Mouse (Mus musculus) limb, embryonic 14.5 days (tissue): ENCODE data around the gene Bloc1s5. TPM values are rescaled to one million over a fixed set of nuclear protein-coding genes. Genes with fewer than 3 reads are reported as not detected.
"Not testable (repeated sequence)": the region's sequence is repeated elsewhere in the genome, so short reads cannot be mapped to it uniquely, and the experiment has no call there.

Experiments used
- ATAC-seq: fragments of 200-750 bp; cut with Nextera tagmentation; 2 replicates; pipeline ENCODE4 v1.8.0; 2017; ENCODE audit warnings: low read depth, moderate number of reproducible peaks, moderate TSS enrichment; ENCODE audit not compliant: low FRiP score
- DNase-seq: peaks from one replicate; pipeline ENCODE4 v3.0.0-alpha.2; 2015; ENCODE audit warnings: low spot score
- H3K27ac ChIP-seq: fragments of 300-500 bp; sonication (generic); replicated peaks from 2 replicates; pipeline ENCODE4 v1.5.1; 2014; ENCODE audit warnings: low read depth, mild to moderate bottlenecking, low read length, moderate library complexity, mixed read lengths
- H3K27me3 ChIP-seq: fragments of 300-500 bp; sonication (generic); 2 replicates; pipeline ENCODE4 v1.6.1; 2014; ENCODE audit warnings: low read length, mixed read lengths; ENCODE audit not compliant: control insufficient read depth, insufficient read depth
- H3K36me3 ChIP-seq: fragments of 300-500 bp; sonication (generic); 2 replicates; pipeline ENCODE4 v1.6.1; 2014; ENCODE audit warnings: mild to moderate bottlenecking, low read length, moderate library complexity, mixed read lengths; ENCODE audit not compliant: control insufficient read depth, insufficient read depth
- H3K4me1 ChIP-seq: fragments of 300-500 bp; sonication (generic); 2 replicates; pipeline ENCODE4 v1.6.1; 2014; ENCODE audit warnings: antibody characterized with exemption, low read length, mixed read lengths; ENCODE audit not compliant: control insufficient read depth, insufficient read depth
- H3K4me2 ChIP-seq: fragments of 300-500 bp; sonication (generic); replicated peaks from 2 replicates; pipeline ENCODE4 v1.6.1; 2014; ENCODE audit warnings: low read depth, mild to moderate bottlenecking, low read length, moderate library complexity; ENCODE audit not compliant: severe bottlenecking
- H3K4me3 ChIP-seq: fragments of 300-500 bp; sonication (generic); replicated peaks from 2 replicates; pipeline ENCODE4 v1.5.1; 2014; ENCODE audit warnings: low read length
- H3K9ac ChIP-seq: fragments of 300-500 bp; sonication (generic); 2 replicates; pipeline ENCODE4 v1.6.1; 2014; ENCODE audit warnings: mild to moderate bottlenecking, low read depth, low read length, moderate library complexity; ENCODE audit not compliant: severe bottlenecking
- H3K9me3 ChIP-seq: fragments of 300-500 bp; sonication (generic); 2 replicates; pipeline ENCODE4 v1.6.1; 2016; ENCODE audit warnings: low read length; ENCODE audit not compliant: control insufficient read depth
- POLR2A ChIP-seq: fragments of 200-500 bp; IDR thresholded peaks from 2 replicates; pipeline ENCODE4 v1.8.0; 2012; ENCODE audit warnings: inconsistent platforms, mild to moderate bottlenecking, moderate library complexity, borderline replicate concordance; ENCODE audit not compliant: insufficient read depth, insufficient read length; ENCODE audit errors: extremely low read depth
- WGBS: fragments of 180-500 bp; shearing (Covaris S2); extraction: QIAGEN DNeasy Blood & Tissue Kit; methylation state at CpG from one replicate; pipeline ENCODE4 v1.1.7; 2014; 5-methylcytosine and 5-hydroxymethylcytosine counted together
- polyA plus RNA-seq, 2 experiments: library from polyadenylated mRNA; depleted of rRNA in 1 of 2; stranded (reverse) in 1 of 2; unstranded in 1 of 2; fragments of >200 nt; fragmentation: Nextera tagmentation in 1 of 2; extraction: Ambion mirVana in 1 of 2; gene quantifications; 2 replicates each; pipeline versions ENCODE4 v1.2.1 to v1.2.3; 2012 to 2014

Bloc1s5 gene
- polyA plus RNA-seq, 2 experiments: 6.8 to 19.2 TPM

DNA sequence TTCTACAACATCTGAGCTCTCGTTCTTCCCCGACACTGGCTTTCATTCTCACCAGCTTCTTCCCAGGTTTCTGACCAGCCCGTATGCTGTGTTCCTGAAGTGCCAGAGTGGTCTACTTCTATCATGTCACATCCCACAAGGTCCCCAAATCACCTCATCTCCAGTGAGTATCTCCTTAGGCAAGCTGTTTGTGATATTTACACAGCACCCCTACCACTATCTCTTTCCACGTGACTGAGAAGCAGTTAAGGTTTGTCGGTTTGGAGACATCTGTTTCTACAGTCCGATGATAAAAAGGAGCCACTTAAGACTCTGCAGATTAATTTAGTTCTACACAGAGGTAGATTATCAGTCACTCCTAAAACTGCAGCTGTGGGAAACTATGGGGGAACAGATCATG is 2.4 kb downstream of the Bloc1s5 start:
- 91% methylated on average over 6 of the region's 6 CpGs for WGBS
- Histone ChIP-seq H3K4me3 (no peak overlapping the region), H3K4me2 (no peak overlapping the region), H3K27me3 (no peaks in the 10 kb centered on the region), H3K27ac (no peak overlapping the region), H3K4me1 (peaks cover 6% of the 10 kb centered on the region), H3K9ac (no peak overlapping the region), H3K9me3 (no peaks in the 10 kb centered on the region), H3K36me3 (peaks cover 8% of the 10 kb centered on the region)
- DNase-seq: no peak
- no peak for TF ChIP-seq POLR2A
- ATAC-seq: no peak

DNA sequence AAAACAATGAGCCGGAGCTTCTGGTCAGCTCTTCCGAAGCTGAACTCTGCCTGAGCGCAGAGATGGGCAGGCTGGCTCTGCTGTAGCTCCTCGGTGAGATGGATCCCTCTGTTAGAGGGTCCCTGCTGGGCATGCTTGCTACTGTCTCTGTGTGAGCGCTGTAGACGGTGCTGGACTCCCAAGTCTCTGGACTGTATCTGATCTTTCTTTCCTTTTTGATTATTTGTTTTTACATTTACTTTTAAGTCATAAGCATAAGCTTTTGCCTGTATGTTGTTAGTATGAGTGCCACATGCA is 8.7 kb downstream of the Bloc1s5 start:
- H3K36me3 ChIP-seq: peaks cover 17% of the 10 kb centered on the region
- DNase-seq (no peak), ATAC-seq (no peak)
- H3K9me3 ChIP-seq: no peaks in the 10 kb centered on the region
- no peaks in the 10 kb centered on the region for H3K4me1 ChIP-seq
- TF ChIP-seq POLR2A: no peak
- no peak overlapping the region for H3K4me3 ChIP-seq
- H3K4me2 ChIP-seq: no peak overlapping the region
- no peak overlapping the region for H3K9ac ChIP-seq
- no peak overlapping the region for H3K27ac ChIP-seq
- WGBS: 50% methylated on average over 6 of the region's 6 CpGs
- H3K27me3 ChIP-seq: no peaks in the 10 kb centered on the region

GRCm38 (mm10) chr13:38625492-38626228 is 9.2 kb downstream of the Bloc1s5 start:
- Histone ChIP-seq H3K27ac (0 out of 2 replicates have a peak overlapping the region, but pooled peaks have one; percentile 19), H3K9ac (no peak overlapping the region), H3K36me3 (peaks cover 17% of the 10 kb centered on the region), H3K4me3 (no peak overlapping the region), H3K4me2 (no peak overlapping the region), H3K4me1 (no peaks in the 10 kb centered on the region), H3K27me3 (no peaks in the 10 kb centered on the region), H3K9me3 (no peaks in the 10 kb centered on the region)
- TF ChIP-seq POLR2A: no peak
- WGBS: 29% methylated on average over 5 of the region's 5 CpGs
- no peak for ATAC-seq
- DNase-seq: peak; percentile 52

DNA sequence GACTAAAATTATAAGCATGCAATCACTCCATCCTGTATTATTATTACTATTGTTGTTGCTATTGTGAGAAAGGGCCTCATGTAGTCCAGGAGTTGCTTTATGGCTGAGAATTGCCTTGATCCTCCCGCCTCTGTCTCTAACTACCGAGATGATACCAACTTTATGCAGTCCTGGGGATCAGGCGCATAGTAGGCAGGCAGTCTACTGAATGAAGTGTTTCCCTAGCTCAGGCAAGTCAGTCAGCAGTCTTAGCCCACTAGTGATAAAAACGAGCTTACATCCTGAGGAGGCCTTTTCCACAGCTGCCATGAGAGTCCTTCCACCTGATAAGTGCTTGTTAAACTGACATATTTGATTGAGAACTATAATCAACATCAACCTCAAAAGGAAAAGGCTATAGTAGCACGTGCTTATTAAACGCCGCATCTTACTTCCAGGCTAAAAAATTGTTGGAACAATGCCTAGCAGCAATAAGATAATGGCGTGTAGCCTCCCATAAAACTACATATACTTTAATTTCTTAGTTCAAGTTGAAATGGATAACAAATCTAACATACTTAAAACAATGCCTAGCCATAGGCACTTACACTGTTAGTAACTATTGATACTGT is 10.5 kb downstream of the Bloc1s5 start:
- no peaks in the 10 kb centered on the region for H3K27me3 ChIP-seq
- no peak for ATAC-seq
- H3K36me3 ChIP-seq: peaks cover 16% of the 10 kb centered on the region
- H3K9me3 ChIP-seq: no peaks in the 10 kb centered on the region
- no peak for TF ChIP-seq POLR2A
- no peak overlapping the region for H3K27ac ChIP-seq
- no peak overlapping the region for H3K4me2 ChIP-seq
- H3K9ac ChIP-seq: no peak overlapping the region
- H3K4me1 ChIP-seq: no peaks in the 10 kb centered on the region
- 84% methylated on average over 8 of the region's 8 CpGs for WGBS
- no peak for DNase-seq
- H3K4me3 ChIP-seq: no peak overlapping the region

- no peak overlapping the region for H3K4me2 ChIP-seq
- H3K9ac ChIP-seq: no peak overlapping the region
- TF ChIP-seq POLR2A: no peak
- DNase-seq (no peak), ATAC-seq (no peak)
- no peaks in the 10 kb centered on the region for H3K9me3 ChIP-seq
- peaks cover 11% of the 10 kb centered on the region for H3K36me3 ChIP-seq
- H3K27me3 ChIP-seq: no peaks in the 10 kb centered on the region
- no peaks in the 10 kb centered on the region for H3K4me1 ChIP-seq
- 89% methylated on average over 5 of the region's 5 CpGs for WGBS
- no peak overlapping the region for H3K27ac ChIP-seq
- H3K4me3 ChIP-seq: no peak overlapping the region
These were observed 11.6 kb downstream of the Bloc1s5 start for GRCm38 (mm10) chr13:38623296-38623695.

GRCm38 (mm10) chr13:38618001-38618630 is 16.8 kb downstream of the Bloc1s5 start:
- not testable (repeated sequence) for H3K4me3 ChIP-seq, H3K9me3 ChIP-seq, H3K4me2 ChIP-seq, H3K27me3 ChIP-seq, DNase-seq, ATAC-seq, H3K27ac ChIP-seq, H3K9ac ChIP-seq, H3K4me1 ChIP-seq
- 75% methylated on average over 4 of the region's 4 CpGs for WGBS
- H3K36me3 ChIP-seq: peaks cover 16% of the 10 kb centered on the region
